Mouse (Mus musculus): ENCODE measurements around the gene Dapl1.

Dapl1 gene

GRCm38 (mm10) chr2:59484438-59484837 lies at the start of gene Dapl1:
Dapl1 (plus strand) TSS chr2:59484653.
- DNase-seq = peak; percentile 27

GRCm38 (mm10) chr2:59434820-59435219 lies 49.6 kb upstream of the Dapl1 start:
- no peak for DNase-seq

DNA sequence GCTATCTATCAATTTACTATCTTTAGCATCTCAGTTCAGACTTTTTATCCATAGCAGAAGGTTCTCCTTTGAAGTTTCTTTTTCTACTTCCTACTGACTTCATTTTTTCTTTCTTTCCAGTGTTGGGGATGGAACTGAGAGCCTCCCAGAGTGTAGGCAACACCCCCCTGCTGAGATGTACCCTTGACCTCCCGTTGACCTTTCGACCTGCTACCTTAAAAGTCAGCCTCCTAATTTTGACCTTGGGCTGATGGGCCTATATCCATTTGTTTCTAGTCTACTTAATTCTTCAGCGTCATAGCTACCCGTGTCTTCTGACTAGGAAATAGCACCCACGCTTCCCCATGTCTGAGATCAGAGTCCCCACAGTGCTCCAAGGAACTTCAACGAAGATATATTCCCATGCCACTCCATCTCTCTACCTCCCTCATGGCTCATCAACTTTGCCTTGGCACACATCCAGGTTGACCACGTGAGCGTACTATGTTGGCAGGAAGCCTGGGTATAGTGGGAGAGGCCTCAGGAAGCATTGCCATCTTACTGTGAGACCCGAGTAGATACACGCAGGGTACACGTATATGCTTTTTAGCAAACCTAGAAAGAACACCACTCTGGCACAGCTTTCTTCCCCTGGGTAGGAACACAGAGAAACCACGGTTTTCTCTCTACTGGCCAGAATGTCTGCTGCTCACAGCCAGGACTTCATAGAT lies 46.6 kb upstream of the Dapl1 start:
- peak; percentile 77 for DNase-seq

- DNase-seq = peak; percentile 74
Observed at GRCm38 (mm10) chr2:59438479-59438935, 45.9 kb upstream of the Dapl1 start.

GRCm38 (mm10) chr2:59439824-59440223 lies 44.6 kb upstream of the Dapl1 start:
- DNase-seq = no peak

- DNase-seq = peak; percentile 74
Observed at GRCm38 (mm10) chr2:59440481-59440880, 44.0 kb upstream of the Dapl1 start.

GRCm38 (mm10) chr2:59441681-59442080 lies 42.8 kb upstream of the Dapl1 start:
- no peak for DNase-seq

DNA sequence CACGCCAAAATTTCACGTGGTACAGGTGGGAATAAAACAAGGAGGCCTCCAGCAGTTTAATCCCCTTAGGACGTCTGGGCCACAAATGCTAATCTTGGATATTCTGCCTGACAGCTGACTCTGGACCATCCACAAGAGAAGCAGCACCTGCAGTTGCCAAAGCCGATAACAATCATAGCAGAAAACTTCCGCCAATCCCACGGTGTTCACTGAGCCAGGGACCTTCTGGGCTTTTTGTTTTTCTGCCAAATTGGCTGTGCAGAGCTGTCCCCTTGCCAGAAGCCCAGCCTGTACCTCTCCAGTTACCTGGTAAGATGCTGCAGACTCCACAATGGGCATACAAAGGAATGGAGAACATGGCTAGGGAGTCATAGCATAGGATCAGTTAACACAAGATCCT lies 37.8 kb upstream of the Dapl1 start:
- peak; percentile 88 for DNase-seq

GRCm38 (mm10) chr2:59447712-59448111 lies 36.7 kb upstream of the Dapl1 start:
- no peak for DNase-seq

DNA sequence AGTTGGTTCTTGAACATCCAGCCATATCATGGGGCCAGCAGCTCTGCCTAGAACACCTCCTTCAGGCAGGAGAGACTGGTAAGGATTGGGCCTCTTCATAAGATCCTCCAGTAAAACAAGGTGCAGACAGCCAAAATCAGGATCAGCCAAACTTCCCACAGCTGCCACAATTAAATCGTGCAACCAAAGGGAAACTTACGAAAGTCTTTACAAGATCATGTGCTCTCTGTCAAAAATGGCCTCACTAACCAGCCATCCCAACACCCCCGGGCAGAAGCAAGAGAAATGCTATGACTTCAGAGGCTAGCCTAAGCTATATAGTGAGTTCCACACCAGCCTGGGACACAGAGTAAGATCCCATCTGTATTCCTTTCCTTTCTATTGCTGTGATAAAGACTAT lies 35.9 kb upstream of the Dapl1 start:
- no peak for DNase-seq

DNA sequence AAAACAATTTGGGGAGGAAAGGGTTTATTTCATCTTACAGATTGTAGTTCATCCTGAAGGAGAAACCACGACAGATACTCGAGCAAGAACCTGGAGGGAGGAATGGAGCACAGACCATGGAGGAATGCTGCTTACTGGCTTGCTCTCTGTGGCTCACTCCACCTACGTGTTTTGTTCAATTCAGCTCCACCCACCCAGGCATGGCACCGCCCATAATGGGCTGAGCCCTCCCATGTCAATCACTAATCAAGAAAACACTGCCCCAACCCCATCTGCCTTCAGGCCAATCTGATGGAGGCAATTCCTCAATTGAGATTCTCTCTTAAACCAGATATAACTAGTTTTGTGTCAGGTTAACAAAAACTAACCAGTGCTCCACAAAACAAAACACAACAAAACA lies 35.5 kb upstream of the Dapl1 start:
- no peak for DNase-seq

GRCm38 (mm10) chr2:59451675-59452074 lies 32.8 kb upstream of the Dapl1 start:
- no peak for DNase-seq

GRCm38 (mm10) chr2:59452102-59452501 lies 32.4 kb upstream of the Dapl1 start:
- DNase-seq = no peak

DNA sequence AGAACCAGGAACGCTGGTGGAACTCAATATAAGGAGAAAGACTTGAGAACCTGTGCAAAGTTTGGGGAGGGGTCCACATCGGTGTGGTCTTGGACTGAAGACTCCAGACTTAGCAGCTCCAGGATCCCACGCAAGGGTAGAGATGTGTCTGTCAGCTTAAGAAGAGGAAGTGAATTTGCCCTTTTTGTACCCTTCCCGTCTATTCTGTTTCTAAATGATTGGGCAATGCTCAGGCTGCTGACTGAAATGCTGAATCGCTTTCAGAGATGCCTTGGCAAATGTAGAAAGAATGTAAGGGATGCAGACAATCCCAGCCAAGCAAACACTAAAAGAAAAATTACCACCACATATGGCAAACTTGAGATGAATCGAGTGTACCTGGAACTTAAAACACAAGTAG lies 22.4 kb upstream of the Dapl1 start:
- no peak for DNase-seq

- peak; percentile 77 for DNase-seq
Observed at GRCm38 (mm10) chr2:59463428-59464182, 20.8 kb upstream of the Dapl1 start.

- DNase-seq = no peak
Observed at GRCm38 (mm10) chr2:59465671-59466070, 18.8 kb upstream of the Dapl1 start.

GRCm38 (mm10) chr2:59466358-59466757 lies 18.1 kb upstream of the Dapl1 start:
- DNase-seq = no peak

- DNase-seq = no peak
Observed at GRCm38 (mm10) chr2:59467085-59467484, 17.4 kb upstream of the Dapl1 start.

DNA sequence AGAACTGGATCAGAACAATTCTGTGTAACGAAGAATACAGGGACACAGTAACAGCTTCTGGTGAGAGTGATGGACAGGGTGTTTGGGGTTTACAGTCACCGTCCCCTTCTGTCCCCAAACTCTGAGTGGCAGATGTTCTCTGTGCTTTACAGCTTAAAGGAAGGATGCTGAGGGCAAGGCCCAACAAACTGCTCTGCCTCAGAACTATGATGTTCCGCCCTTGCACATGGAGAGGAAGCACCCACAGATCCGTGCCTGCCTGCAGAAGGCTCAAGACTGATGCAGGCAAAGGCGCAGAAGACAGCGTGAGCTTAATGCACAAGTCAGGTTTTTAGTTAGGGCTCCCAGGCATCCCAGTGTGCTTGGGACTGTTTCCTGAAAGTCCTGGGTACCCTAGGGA lies 16.5 kb upstream of the Dapl1 start:
- DNase-seq = no peak

GRCm38 (mm10) chr2:59469590-59470245 lies 14.7 kb upstream of the Dapl1 start:
- DNase-seq = no peak

DNA sequence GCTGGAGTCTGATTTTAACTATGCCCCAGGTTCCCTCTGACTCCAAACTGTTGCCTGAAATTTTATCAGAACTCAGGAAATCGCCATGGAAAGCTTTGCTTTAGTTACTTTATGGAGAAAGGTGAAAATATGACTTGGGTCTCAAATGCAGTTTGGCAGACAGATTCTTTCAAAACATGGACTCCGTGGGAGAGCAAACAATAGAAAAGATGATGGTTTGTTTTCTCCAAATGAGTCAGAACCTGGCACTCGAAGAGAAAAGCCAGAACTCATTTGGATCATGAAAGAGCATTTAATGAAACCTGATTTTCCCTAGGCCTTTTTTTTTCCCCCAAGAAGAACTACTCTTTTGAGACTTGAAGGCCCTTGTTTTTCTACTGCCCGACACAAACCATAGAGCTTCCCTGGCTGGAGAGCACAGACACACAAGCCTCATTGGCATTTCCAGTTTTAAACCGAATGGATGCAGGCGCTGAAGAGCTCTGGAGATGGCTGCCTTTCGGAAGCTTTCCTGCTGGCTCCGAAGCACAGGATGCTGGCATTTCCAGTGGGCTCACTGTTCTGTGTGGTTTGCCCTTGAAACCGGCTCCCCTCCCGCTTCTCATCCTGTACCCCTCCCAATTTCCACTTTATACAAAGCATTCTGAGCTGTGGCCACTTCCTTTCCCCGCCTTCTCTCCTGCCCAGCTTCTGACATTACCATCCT lies 14.0 kb upstream of the Dapl1 start:
- DNase-seq = peak; percentile 29

DNA sequence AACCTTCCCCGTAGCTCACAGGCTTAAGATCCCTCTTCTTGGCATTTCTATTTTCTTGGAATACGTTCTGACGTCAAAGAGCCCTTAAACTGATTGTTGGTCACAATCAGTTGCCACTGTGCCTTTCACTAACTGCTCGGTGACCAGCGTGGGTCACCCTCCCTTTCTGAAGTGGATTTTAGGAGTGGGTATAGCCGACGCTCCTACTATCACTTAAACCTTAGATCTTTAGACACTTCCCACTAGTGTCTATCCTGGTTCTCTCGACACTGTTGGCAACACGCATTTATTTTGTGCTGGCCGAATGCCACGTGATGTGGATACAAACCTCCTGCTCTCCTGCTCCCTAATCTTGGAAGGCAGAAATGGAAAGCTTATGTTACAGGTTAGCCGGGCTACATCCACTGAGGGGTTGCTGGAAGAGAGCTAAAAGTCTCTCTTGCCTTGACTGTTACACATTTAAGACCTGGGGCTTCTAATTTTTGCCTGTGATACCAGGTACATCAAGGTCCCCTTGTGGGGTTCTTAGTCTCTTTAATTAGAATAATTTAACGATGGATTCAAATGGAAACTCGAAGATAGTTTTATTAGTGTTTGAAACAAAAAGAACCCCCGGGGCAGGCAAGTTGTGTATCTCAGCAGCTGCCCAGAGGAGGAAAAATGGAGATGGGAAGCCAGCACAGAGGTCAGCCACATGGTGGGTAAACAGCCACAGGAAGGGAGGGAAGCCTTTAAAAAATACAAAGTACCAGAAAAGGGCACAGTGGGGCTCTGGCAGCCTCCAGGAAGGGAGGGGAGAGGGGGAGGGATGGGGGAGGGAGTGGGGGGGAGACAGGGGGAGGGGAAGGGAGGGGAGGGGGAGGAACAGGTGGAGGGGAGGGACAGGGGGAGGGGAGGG lies 13.2 kb upstream of the Dapl1 start:
- DNase-seq = peak; percentile 31

All from cerebellum, adult 8-10 months (tissue).